In genomic region chr17:79916996-79917395, GRCm38 (mm10) we compare ENCODE assay signal across 26 mouse cellular contexts. TPM values are rescaled to one million over a fixed set of nuclear protein-coding genes. Genes with fewer than 3 reads are reported as not detected.
A peak's percentile ranks its signal among the peaks of the same experiment; 100 is the strongest.
DNase-seq lines count a peak whose midpoint lies in the region; ATAC-seq and TF ChIP-seq lines count a peak whose summit lies in the region.
"Had no signal": no experiment of that assay in that cellular context is flagged by ENCODE, and none has a peak within 500 bp of the region (broad histone marks: within the 10 kb centered on the region; RNA-seq: fewer than 3 reads in every experiment).

No protein-coding gene starts in this region.

- no peak for TF ChIP-seq EP300 in stomach, postnatal 0 days (optimal IDR thresholded peaks at IDR 0.05)

- no peaks in the 10 kb centered on the region for H3K9me3 ChIP-seq in stomach, postnatal 0 days (ENCODE audit: control insufficient read depth, low read length)
- H3K9me3 ChIP-seq: embryonic facial prominence, embryonic 15.5 days; hindbrain, embryonic 12.5 days; limb, embryonic 12.5 days; midbrain, embryonic 10.5 days; neural tube, embryonic 15.5 days; stomach, embryonic 15.5 days had no signal

- TF ChIP-seq CTCF in layer of hippocampus, adult 2 months (conservative IDR thresholded peaks at IDR 0.05), result no peak
- no peak for TF ChIP-seq CTCF in stomach, postnatal 0 days (IDR thresholded peaks at IDR 0.05; ENCODE audit: low read depth)

- no peak for DNase-seq in layer of hippocampus, adult 2 months (ENCODE audit: low spot score in 2 of 2)
- DNase-seq in layer of hippocampus, adult 18-20 months (ENCODE audit: low spot score in 2 of 2), result no peak
- peak; percentile 50 to 54 for DNase-seq in thymus, postnatal 36 days
- DNase-seq in testis, postnatal 10 days (ENCODE audit: low spot score), result no peak
- no peak for DNase-seq in lung, postnatal 4 days
- no peak for DNase-seq in stomach, postnatal 0 days (ENCODE audit: low spot score)
- DNase-seq: adrenal gland, postnatal 25 days; cerebellum, adult 9-10 months; forebrain, postnatal 0 days; gastrocnemius, postnatal 14 days; heart, adult 2 months; kidney, adult 9 months; kidney, postnatal 14 days; layer of hippocampus, postnatal 36 days; lung, embryonic 14.5 days; lung, postnatal 36 days; retina, postnatal 1 day had no signal

- no peaks in the 10 kb centered on the region for H3K27me3 ChIP-seq in stomach, postnatal 0 days (ENCODE audit: control insufficient read depth, insufficient read depth, low read length)
- H3K27me3 ChIP-seq: embryonic facial prominence, embryonic 15.5 days; hindbrain, embryonic 12.5 days; neural tube, embryonic 15.5 days; stomach, embryonic 15.5 days had no signal

- no peak overlapping the region for H3K4me3 ChIP-seq in layer of hippocampus, adult 2 months
- H3K4me3 ChIP-seq in stomach, postnatal 0 days (ENCODE audit: low read depth, low read length), result no peak overlapping the region
- H3K4me3 ChIP-seq: embryonic facial prominence, embryonic 15.5 days; heart, adult 2 months; hindbrain, embryonic 12.5 days; limb, embryonic 12.5 days; midbrain, embryonic 10.5 days; neural tube, embryonic 15.5 days; stomach, embryonic 15.5 days had no signal

- no peak overlapping the region for H3K9ac ChIP-seq in stomach, postnatal 0 days (ENCODE audit: low read length)
- H3K9ac ChIP-seq: embryonic facial prominence, embryonic 15.5 days; forebrain, postnatal 0 days; hindbrain, embryonic 12.5 days; limb, embryonic 12.5 days; lung, embryonic 14.5 days; neural tube, embryonic 15.5 days; stomach, embryonic 15.5 days had no signal

- H3K4me1 ChIP-seq in stomach, postnatal 0 days (replicated peaks; ENCODE audit: control insufficient read depth, insufficient read depth), result peaks cover 6% of the 10 kb centered on the region; the same call in 1 of the 2 replicates
- H3K4me1 ChIP-seq: embryonic facial prominence, embryonic 15.5 days; neural tube, embryonic 15.5 days had no signal

- no peaks in the 10 kb centered on the region for H3K36me3 ChIP-seq in stomach, postnatal 0 days (ENCODE audit: control insufficient read depth, insufficient read depth, low read length)
- H3K36me3 ChIP-seq: embryonic facial prominence, embryonic 15.5 days; hindbrain, embryonic 12.5 days; limb, embryonic 12.5 days; midbrain, embryonic 10.5 days; neural tube, embryonic 15.5 days; stomach, embryonic 15.5 days had no signal

- no peak overlapping the region for H3K4me2 ChIP-seq in stomach, postnatal 0 days (replicated peaks; ENCODE audit: low read depth)
- H3K4me2 ChIP-seq: embryonic facial prominence, embryonic 15.5 days; hindbrain, embryonic 12.5 days; limb, embryonic 12.5 days; liver, embryonic 11.5 days; lung, embryonic 14.5 days; neural tube, embryonic 15.5 days; stomach, embryonic 15.5 days had no signal

- WGBS in stomach, postnatal 0 days, result 77% methylated on average over 9 of the region's 9 CpGs

- peak; percentile 47 for ATAC-seq in granulocyte monocyte progenitor cell, adult 5-6 weeks (replicated peaks; ENCODE audit: poor library complexity, severe bottlenecking)
- ATAC-seq in neutrophil, adult 5-6 weeks (ENCODE audit: extremely low read depth, insufficient number of reproducible peaks, low FRiP score, poor library complexity, severe bottlenecking), result peak; percentile 36; the same call in 1 of the 2 replicates
- no peak for ATAC-seq in stomach, postnatal 0 days (ENCODE audit: low FRiP score, low TSS enrichment)
- ATAC-seq: forebrain, postnatal 0 days had no signal

- peak overlapping the region; percentile 89; the same call in 1 of the 2 replicates for H3K27ac ChIP-seq in layer of hippocampus, adult 2 months
- no peak overlapping the region for H3K27ac ChIP-seq in stomach, postnatal 0 days (replicated peaks)
- H3K27ac ChIP-seq: embryonic facial prominence, embryonic 15.5 days; heart, adult 2 months; hindbrain, embryonic 12.5 days; limb, embryonic 12.5 days; midbrain, embryonic 10.5 days; neural tube, embryonic 15.5 days; stomach, embryonic 15.5 days had no signal

RNA-seq across cellular contexts. Expression of gene Atl2, which starts 21.1 kb away (rescaled TPM):
- total RNA-seq in layer of hippocampus, adult 2 months (2021), result 10 to 100 TPM; 52.6 to 56.8 TPM
- total RNA-seq in layer of hippocampus, adult 18-20 months (2021), result 10 to 100 TPM; 49.9 to 56.0 TPM
- 25.1 and 25.4 TPM in 2 replicates for total RNA-seq in granulocyte monocyte progenitor cell, adult 5-6 weeks (2014; fragmentation: Nextera tagmentation)
- 33.5 and 40.1 TPM in 2 replicates for total RNA-seq in granulocyte monocyte progenitor cell, adult 5-6 weeks (2017)
- total RNA-seq in neutrophil, adult 5-6 weeks (2017), result 32.9 and 36.3 TPM in 2 replicates
- polyA plus RNA-seq in stomach, postnatal 0 days (2015; fragmentation: Nextera tagmentation; extraction: Ambion mirVana), result 22.6 and 25.2 TPM in 2 replicates

Comparison
In these comparisons a context has a peak if more than half of its experiments do, and no peak if none do; other contexts are left out.
1. DNase-seq: peak in thymus, postnatal 36 days (2 of 2); none in layer of hippocampus, adult 2 months (0 of 2), layer of hippocampus, adult 18-20 months (0 of 2), testis, postnatal 10 days (single experiment), lung, postnatal 4 days (0 of 2) and stomach, postnatal 0 days (single experiment).